Mouse (Mus musculus): ENCODE measurements around the gene Tnfsf15. TPM values are rescaled to one million over a fixed set of nuclear protein-coding genes. Genes with fewer than 3 reads are reported as not detected.

Gene Tnfsf15
- total RNA-seq, 2 experiments from 2014 or later, result 0.11 TPM; not detected in 1

- DNase-seq, result no peak
- intact Hi-C loops (cut with DNase I; ENCODE audit: low total_unique reads), result no loop called here
Observed at GRCm38 (mm10) chr4:63692351-63692750, 52.6 kb downstream of the Tnfsf15 start.

- DNase-seq, result no peak
- intact Hi-C loops (cut with DNase I; ENCODE audit: low total_unique reads), result loop anchor here (5.0 kb wide), 2 partner anchors 155 to 260 kb away; no protein-coding TSS in a partner anchor
Observed at GRCm38 (mm10) chr4:63687429-63687828, 57.5 kb downstream of the Tnfsf15 start.

- intact Hi-C loops (cut with DNase I; ENCODE audit: low total_unique reads), result loop anchor here (5.0 kb wide), 2 partner anchors 156 to 261 kb away; no protein-coding TSS in a partner anchor
- peak; percentile 7 for DNase-seq
Observed at GRCm38 (mm10) chr4:63686157-63686556, 58.8 kb downstream of the Tnfsf15 start.

GRCm38 (mm10) chr4:63685253-63685525 is 59.7 kb downstream of the Tnfsf15 start:
- no peak for DNase-seq
- intact Hi-C loops (cut with DNase I; ENCODE audit: low total_unique reads), result loop anchor here (5.0 kb wide), 2 partner anchors 157 to 262 kb away; no protein-coding TSS in a partner anchor

- intact Hi-C loops (cut with DNase I; ENCODE audit: low total_unique reads), result loop anchor here (5.0 kb wide), 2 partner anchors 158 to 263 kb away; no protein-coding TSS in a partner anchor
- DNase-seq, result no peak
Observed at GRCm38 (mm10) chr4:63684412-63685252, 60.3 kb downstream of the Tnfsf15 start.

GRCm38 (mm10) chr4:63683716-63684115 is 61.2 kb downstream of the Tnfsf15 start:
- intact Hi-C loops (cut with DNase I; ENCODE audit: low total_unique reads), result no loop called here
- DNase-seq, result no peak

GRCm38 (mm10) chr4:63683056-63683455 is 61.9 kb downstream of the Tnfsf15 start:
- intact Hi-C loops (cut with DNase I; ENCODE audit: low total_unique reads), result no loop called here
- no peak for DNase-seq

GRCm38 (mm10) chr4:63682441-63682840 is 62.5 kb downstream of the Tnfsf15 start:
- intact Hi-C loops (cut with DNase I; ENCODE audit: low total_unique reads), result no loop called here
- DNase-seq, result no peak

GRCm38 (mm10) chr4:63681557-63681956 is 63.4 kb downstream of the Tnfsf15 start:
- intact Hi-C loops (cut with DNase I; ENCODE audit: low total_unique reads), result no loop called here
- no peak for DNase-seq

Other genes starting within 250 kb of the Tnfsf15 start
- 1 to 10 TPM; 1.7 to 2.0 TPM for gene Whrn, start 249.1 kb downstream of the Tnfsf15 start, total RNA-seq (2021)
- 100 to 1,000 TPM; 260 to 261 TPM for gene Atp6v1g1, start 200.3 kb downstream of the Tnfsf15 start, total RNA-seq (2021)
- gene Tmem268, start 186.3 kb downstream of the Tnfsf15 start, total RNA-seq (2021), result 10 to 100 TPM in 1 of 2 experiments, 1 to 10 TPM in 1; 8.7 to 10.6 TPM
- not detected for gene Gm11213, start 139.9 kb downstream of the Tnfsf15 start, total RNA-seq (2021)
- gene Tex48, start 122.7 kb downstream of the Tnfsf15 start, total RNA-seq (2021), result not detected
- not detected for gene Gm11214, start 81.7 kb downstream of the Tnfsf15 start, total RNA-seq (2021)
- gene Tnfsf8, start 116.2 kb upstream of the Tnfsf15 start, total RNA-seq (2021), result not detected